Mouse (Mus musculus) CH12.LX (cell line): ENCODE data around the gene Lpin2. TPM values are rescaled to one million over a fixed set of nuclear protein-coding genes. Genes with fewer than 3 reads are reported as not detected.

Experiments used
- DNase-seq: peaks from one replicate; pipeline ENCODE4 v3.0.0-alpha.2; 2013; ENCODE audit errors: extremely low read depth
- H3K27ac ChIP-seq: 2 replicates; pipeline ENCODE4 v1.5.1; 2012; ENCODE audit warnings: low read depth, mild to moderate bottlenecking, control low read depth, moderate library complexity; ENCODE audit not compliant: insufficient read depth
- H3K27me3 ChIP-seq: replicated peaks from 2 replicates; pipeline ENCODE3; 2012; ENCODE audit warnings: inconsistent platforms
- H3K36me3 ChIP-seq, 2 experiments: replicated peaks in 1 of 2; 2 replicates each; pipeline versions ENCODE3 to v1.6.1; 2012; ENCODE audit warnings: inconsistent platforms in 1 of 2, low read length in 1 of 2, mild to moderate bottlenecking in 1 of 2, mixed read lengths in 1 of 2, moderate library complexity in 1 of 2; ENCODE audit not compliant: control insufficient read depth in 1 of 2, insufficient read depth in 1 of 2
- H3K4me1 ChIP-seq, 2 experiments: 2 replicates each; pipeline ENCODE4 v1.6.1; 2012; ENCODE audit warnings: inconsistent platforms in 1 of 2, moderate library complexity in 1 of 2; ENCODE audit not compliant: insufficient read depth in 2 of 2, control insufficient read depth in 1 of 2
- H3K4me2 ChIP-seq: 2 replicates; pipeline ENCODE4 v1.6.1; 2012; ENCODE audit warnings: low read depth, mild to moderate bottlenecking, control low read depth; ENCODE audit not compliant: poor library complexity, insufficient read depth, severe bottlenecking
- H3K4me3 ChIP-seq, 3 experiments: fragments of 150-350 bp in 1 of 3; sonication (generic) in 1 of 3; replicated peaks in 1 of 3; 2 replicates each; pipeline versions ENCODE3 to v1.5.1; 2011 to 2012; ENCODE audit warnings: low read depth in 2 of 3, low read length in 2 of 3, mild to moderate bottlenecking in 2 of 3, moderate library complexity in 2 of 3, control low read depth in 1 of 3, improper control_type of control experiment in 1 of 3, inconsistent platforms in 1 of 3, mixed read lengths in 1 of 3; ENCODE audit not compliant: poor library complexity in 1 of 3
- H3K79me2 ChIP-seq: replicated peaks from 2 replicates; pipeline ENCODE4 v1.6.1; 2012; ENCODE audit warnings: mild to moderate bottlenecking, moderate library complexity; ENCODE audit not compliant: control insufficient read depth, poor library complexity, insufficient read depth, severe bottlenecking; ENCODE audit errors: extremely low read depth
- H3K9ac ChIP-seq: 2 replicates; pipeline ENCODE4 v1.6.1; 2012; ENCODE audit warnings: low read depth, mild to moderate bottlenecking, control low read depth, moderate library complexity; ENCODE audit not compliant: insufficient read depth
- H3K9me3 ChIP-seq: replicated peaks from 2 replicates; pipeline ENCODE3; 2012; ENCODE audit warnings: low read length, inconsistent platforms, mixed read lengths
- BHLHE40 ChIP-seq: IDR thresholded peaks from 2 replicates; pipeline ENCODE4 v1.6.1; 2011; ENCODE audit warnings: mild to moderate bottlenecking, low read depth, low read length, improper control_type of control experiment
- CHD1 ChIP-seq: IDR thresholded peaks from 2 replicates; pipeline ENCODE4 v1.6.1; 2012; ENCODE audit warnings: low read depth, low read length, improper control_type of control experiment, inconsistent platforms
- CHD2 ChIP-seq: IDR thresholded peaks from 2 replicates; pipeline ENCODE4 v1.6.1; 2011; ENCODE audit warnings: low read length, improper control_type of control experiment
- CTCF ChIP-seq, 2 experiments: IDR thresholded peaks in 1 of 2; conservative IDR thresholded peaks in 1 of 2; 2 replicates each; pipeline ENCODE4 v1.5.1; 2011 to 2012; ENCODE audit warnings: low read depth in 2 of 2, low read length in 2 of 2, improper control_type of control experiment in 1 of 2, inconsistent platforms in 1 of 2, mild to moderate bottlenecking in 1 of 2, moderate library complexity in 1 of 2
- E2F4 ChIP-seq: IDR thresholded peaks from 2 replicates; pipeline ENCODE4 v1.6.1; 2011; ENCODE audit warnings: low read depth, low read length, improper control_type of control experiment; ENCODE audit not compliant: insufficient replicate concordance
- ELF1 ChIP-seq: IDR thresholded peaks from 2 replicates; pipeline ENCODE4 v1.6.1; 2014; ENCODE audit warnings: low read depth, mild to moderate bottlenecking, inconsistent platforms, low read length, improper control_type of control experiment
- EP300 ChIP-seq: IDR thresholded peaks from 2 replicates; pipeline ENCODE4 v1.6.1; 2011; ENCODE audit warnings: low read length, improper control_type of control experiment
- ETS1 ChIP-seq: conservative IDR thresholded peaks from 2 replicates; pipeline ENCODE4 v1.6.1; 2012; ENCODE audit warnings: low read depth, mild to moderate bottlenecking, inconsistent platforms, low read length, improper control_type of control experiment, moderate library complexity
- GABPA ChIP-seq: IDR thresholded peaks from 2 replicates; pipeline ENCODE4 v1.6.1; 2012; ENCODE audit warnings: low read depth, low read length, improper control_type of control experiment, inconsistent platforms; ENCODE audit not compliant: insufficient replicate concordance
- HCFC1 ChIP-seq: IDR thresholded peaks from 2 replicates; pipeline ENCODE4 v1.6.1; 2012; ENCODE audit warnings: low read depth, mild to moderate bottlenecking, inconsistent platforms, low read length, improper control_type of control experiment
- IRF4 ChIP-seq: IDR thresholded peaks from 2 replicates; pipeline ENCODE4 v1.6.1; 2014; ENCODE audit warnings: low read depth, mild to moderate bottlenecking, inconsistent platforms, low read length, improper control_type of control experiment
- JUN ChIP-seq: IDR thresholded peaks from 2 replicates; pipeline ENCODE4 v1.6.1; 2011; ENCODE audit warnings: low read depth, mild to moderate bottlenecking, low read length, improper control_type of control experiment, moderate library complexity; ENCODE audit not compliant: insufficient read depth
- JUND ChIP-seq: conservative IDR thresholded peaks from 2 replicates; pipeline ENCODE4 v1.6.1; 2011; ENCODE audit warnings: low read depth, low read length, improper control_type of control experiment
- KAT2A ChIP-seq: IDR thresholded peaks from 2 replicates; pipeline ENCODE4 v1.6.1; 2012; ENCODE audit warnings: low read length, improper control_type of control experiment, inconsistent platforms; ENCODE audit not compliant: insufficient replicate concordance
- MAFK ChIP-seq: IDR thresholded peaks from 2 replicates; pipeline ENCODE4 v1.6.1; 2011; ENCODE audit warnings: low read length, improper control_type of control experiment; ENCODE audit not compliant: insufficient replicate concordance
- MAX ChIP-seq: IDR thresholded peaks from 2 replicates; pipeline ENCODE4 v1.6.1; 2011; ENCODE audit warnings: low read length, improper control_type of control experiment
- MAZ ChIP-seq: IDR thresholded peaks from 2 replicates; pipeline ENCODE4 v1.6.1; 2012; ENCODE audit warnings: low read depth, mild to moderate bottlenecking, inconsistent platforms, low read length, improper control_type of control experiment, moderate library complexity
- MEF2A ChIP-seq: IDR thresholded peaks from 2 replicates; pipeline ENCODE4 v1.6.1; 2014; ENCODE audit warnings: low read depth, mild to moderate bottlenecking, inconsistent platforms, low read length, improper control_type of control experiment, borderline replicate concordance
- MXI1 ChIP-seq: IDR thresholded peaks from 2 replicates; pipeline ENCODE4 v1.6.1; 2011; ENCODE audit warnings: mild to moderate bottlenecking, low read depth, low read length, improper control_type of control experiment
- MYC ChIP-seq: IDR thresholded peaks from 2 replicates; pipeline ENCODE4 v1.6.1; 2011; ENCODE audit warnings: low read depth, mild to moderate bottlenecking, improper control_type of control experiment, low read length
- NELFE ChIP-seq: IDR thresholded peaks from 2 replicates; pipeline ENCODE4 v1.6.1; 2011; ENCODE audit warnings: low read depth, low read length, improper control_type of control experiment
- NRF1 ChIP-seq: IDR thresholded peaks from 2 replicates; pipeline ENCODE4 v1.6.1; 2014; ENCODE audit warnings: low read depth, mild to moderate bottlenecking, inconsistent platforms, low read length, improper control_type of control experiment, moderate library complexity
- PAX5 ChIP-seq: IDR thresholded peaks from 2 replicates; pipeline ENCODE4 v1.6.1; 2012; ENCODE audit warnings: low read length, inconsistent platforms, mixed read lengths
- POLR2A ChIP-seq: IDR thresholded peaks from 2 replicates; pipeline ENCODE4 v1.6.1; 2011; ENCODE audit warnings: low read depth, mild to moderate bottlenecking, improper control_type of control experiment, low read length
- POLR2AphosphoS2 ChIP-seq: IDR thresholded peaks from 2 replicates; pipeline ENCODE4 v1.6.1; 2011; ENCODE audit warnings: low read depth, low read length, improper control_type of control experiment
- RAD21 ChIP-seq: IDR thresholded peaks from 2 replicates; pipeline ENCODE4 v1.6.1; 2011; ENCODE audit warnings: low read depth, mild to moderate bottlenecking, low read length, improper control_type of control experiment, moderate library complexity
- RCOR1 ChIP-seq: conservative IDR thresholded peaks from 2 replicates; pipeline ENCODE4 v1.6.1; 2012; ENCODE audit warnings: low read depth, mild to moderate bottlenecking, inconsistent platforms, low read length, improper control_type of control experiment
- SIN3A ChIP-seq: IDR thresholded peaks from 2 replicates; pipeline ENCODE4 v1.6.1; 2012; ENCODE audit warnings: low read length, improper control_type of control experiment, inconsistent platforms
- SMC3 ChIP-seq: IDR thresholded peaks from 2 replicates; pipeline ENCODE4 v1.6.1; 2011; ENCODE audit warnings: low read depth, low read length, improper control_type of control experiment
- TBP ChIP-seq: conservative IDR thresholded peaks from 2 replicates; pipeline ENCODE4 v1.6.1; 2011; ENCODE audit warnings: low read depth, low read length, improper control_type of control experiment
- TCF12 ChIP-seq: IDR thresholded peaks from 2 replicates; pipeline ENCODE4 v1.6.1; 2014; ENCODE audit warnings: low read depth, mild to moderate bottlenecking, inconsistent platforms, low read length, improper control_type of control experiment
- UBTF ChIP-seq: IDR thresholded peaks from 2 replicates; pipeline ENCODE4 v1.6.1; 2012; ENCODE audit warnings: low read depth, mild to moderate bottlenecking, inconsistent platforms, low read length, improper control_type of control experiment, moderate library complexity
- USF1 ChIP-seq: IDR thresholded peaks from 2 replicates; pipeline ENCODE4 v1.6.1; 2014; ENCODE audit warnings: low read depth, mild to moderate bottlenecking, inconsistent platforms, low read length, improper control_type of control experiment
- USF2 ChIP-seq: conservative IDR thresholded peaks from 2 replicates; pipeline ENCODE4 v1.6.1; 2011; ENCODE audit warnings: low read depth, low read length, improper control_type of control experiment
- ZC3H11A ChIP-seq: IDR thresholded peaks from 2 replicates; pipeline ENCODE4 v1.6.1; 2012; ENCODE audit warnings: low read depth, mild to moderate bottlenecking, inconsistent platforms, low read length, improper control_type of control experiment
- ZKSCAN1 ChIP-seq: IDR thresholded peaks from 2 replicates; pipeline ENCODE4 v1.6.1; 2012; ENCODE audit warnings: low read depth, inconsistent platforms, low read length, improper control_type of control experiment, borderline replicate concordance
- ZMIZ1 ChIP-seq: IDR thresholded peaks from 2 replicates; pipeline ENCODE4 v1.6.1; 2012; ENCODE audit warnings: low read depth, mild to moderate bottlenecking, inconsistent platforms, low read length, improper control_type of control experiment
- ZNF384 ChIP-seq: IDR thresholded peaks from 2 replicates; pipeline ENCODE4 v1.6.1; 2012; ENCODE audit warnings: low read depth, low read length, improper control_type of control experiment, inconsistent platforms
- dilution Hi-C: fragments of 300-500 bp; cut with MboI; formaldehyde crosslinking; loops from 2 replicates; pipeline ENCODE4 v1.14.3; 2020; ENCODE audit warnings: low sequenced_read_pairs; ENCODE audit not compliant: extremely low pct_unique_long_range_greater_than_20kb, extremely low pct_ligation_motif_present
- in situ Hi-C: fragments of 300-500 bp; cut with MboI; formaldehyde crosslinking; loops from 3 replicates; pipeline ENCODE4 v1.14.3; 2019; ENCODE audit warnings: low sequenced_read_pairs, low pct_ligation_motif_present, low pct_unique_long_range_greater_than_20kb, mixed read lengths
- polyA plus RNA-seq: library from polyadenylated mRNA; unstranded; fragments of >175 nt; gene quantifications from 2 replicates; pipeline ENCODE4 v1.2.1, GENCODE M21; 2012; ENCODE audit warnings: low read depth; ENCODE audit not compliant: insufficient read length
- total RNA-seq, 2 experiments: library from RNA; depleted of rRNA; stranded (reverse); fragments of 300-350 nt in 1 of 2; fragments of >200 nt in 1 of 2; gene quantifications; 2 replicates each; pipeline ENCODE4 v1.2.3; 2012 to 2014

The Lpin2 gene
- total and polyA plus RNA-seq, 3 experiments: 25.4 to 31.4 (median 28.1) TPM

GRCm38 (mm10) chr17:71214514-71215240, 32.3 kb downstream of the Lpin2 start:
- TF ChIP-seq MXI1: peak; percentile 51
- TF ChIP-seq GABPA: no peak
- no peak for TF ChIP-seq USF1
- TF ChIP-seq MAZ: 0 out of 2 replicates have a peak, but pooled peaks have one; percentile 41
- TF ChIP-seq ETS1: no peak
- TF ChIP-seq ZC3H11A: no peak
- TF ChIP-seq KAT2A: 0 out of 2 replicates have a peak, but pooled peaks have one; percentile 26
- no peak for TF ChIP-seq ELF1
- TF ChIP-seq MAFK: peak; percentile 30; the same call in 1 of the 2 replicates
- no peak for TF ChIP-seq E2F4
- 0 out of 2 replicates have a peak, but pooled peaks have one; percentile 62 for TF ChIP-seq UBTF
- TF ChIP-seq POLR2AphosphoS2: no peak
- peak; percentile 9; the same call in 1 of the 2 replicates for TF ChIP-seq NRF1
- no peak for TF ChIP-seq SMC3
- no peak for TF ChIP-seq RAD21
- TF ChIP-seq MYC: 0 out of 2 replicates have a peak, but pooled peaks have one; percentile 22
- TF ChIP-seq ZNF384: no peak
- peak; percentile 64 for TF ChIP-seq SIN3A
- TF ChIP-seq ZMIZ1: no peak
- no peak for TF ChIP-seq PAX5
- TF ChIP-seq CHD1: peak; percentile 73
- 0 out of 2 replicates have a peak, but pooled peaks have one; percentile 22 for TF ChIP-seq JUND
- no peak for TF ChIP-seq CTCF (conservative IDR thresholded peaks at IDR 0.05 in 1 of 2, IDR thresholded peaks at IDR 0.05 in 1 of 2; ENCODE audit: low read depth in 2 of 2, low read length in 2 of 2)
- no peak for TF ChIP-seq POLR2A
- no peak for TF ChIP-seq NELFE
- TF ChIP-seq BHLHE40: no peak
- no peak for TF ChIP-seq TCF12
- no peak for TF ChIP-seq USF2
- 0 out of 2 replicates have a peak, but pooled peaks have one; percentile 44 for TF ChIP-seq MAX
- TF ChIP-seq ZKSCAN1: no peak
- TF ChIP-seq EP300: peak; percentile 37
- TF ChIP-seq HCFC1: no peak
- no peak for TF ChIP-seq CHD2
- TF ChIP-seq IRF4: 0 out of 2 replicates have a peak, but pooled peaks have one; percentile 17
- no peak for TF ChIP-seq RCOR1
- TF ChIP-seq TBP: no peak
- TF ChIP-seq MEF2A: no peak
- TF ChIP-seq JUN: no peak
- H3K79me2 ChIP-seq: peaks cover 24% of the 10 kb centered on the region
- peak overlapping the region; percentile 96 for H3K4me2 ChIP-seq
- peaks cover 8% of the 10 kb centered on the region for H3K9me3 ChIP-seq
- H3K27ac ChIP-seq: peak overlapping the region; percentile 97
- peaks cover 30 to 81% of the 10 kb centered on the region in 2 experiments for H3K4me1 ChIP-seq
- H3K36me3 ChIP-seq: peaks cover 9 to 19% of the 10 kb centered on the region in 2 experiments
- no peaks in the 10 kb centered on the region for H3K27me3 ChIP-seq
- dilution Hi-C loops: no loop called here
- H3K4me3 ChIP-seq: peak overlapping the region; percentile 24 to 50 (median 27)
- in situ Hi-C loops: no loop called here
- H3K9ac ChIP-seq: peak overlapping the region; percentile 65
- DNase-seq: peak; percentile 54
